Mouse (Mus musculus) brain, embryonic 18.5 days (tissue): ENCODE measurements at regions not wholly inside any gene's neighbourhood (a gene's known extent, or its start where the extent isn't known, plus 50 kb on each side); places are given as distances from the start of the nearest gene placed in this dataset.
A peak's percentile ranks its signal among the peaks of the same experiment; 100 is the strongest.
"Not testable (repeated sequence)": the region's sequence is repeated elsewhere in the genome, so short reads cannot be mapped to it uniquely, and the experiment has no call there.

Experiments
- DNase-seq: peaks from one replicate; pipeline ENCODE4 v3.0.0-alpha.2; 2012; ENCODE audit warnings: low read depth, low spot score

- no peak for DNase-seq
Observed at GRCm38 (mm10) chr8:31518903-31519302, 1909.6 kb upstream of the 5930422O12Rik start.

DNA sequence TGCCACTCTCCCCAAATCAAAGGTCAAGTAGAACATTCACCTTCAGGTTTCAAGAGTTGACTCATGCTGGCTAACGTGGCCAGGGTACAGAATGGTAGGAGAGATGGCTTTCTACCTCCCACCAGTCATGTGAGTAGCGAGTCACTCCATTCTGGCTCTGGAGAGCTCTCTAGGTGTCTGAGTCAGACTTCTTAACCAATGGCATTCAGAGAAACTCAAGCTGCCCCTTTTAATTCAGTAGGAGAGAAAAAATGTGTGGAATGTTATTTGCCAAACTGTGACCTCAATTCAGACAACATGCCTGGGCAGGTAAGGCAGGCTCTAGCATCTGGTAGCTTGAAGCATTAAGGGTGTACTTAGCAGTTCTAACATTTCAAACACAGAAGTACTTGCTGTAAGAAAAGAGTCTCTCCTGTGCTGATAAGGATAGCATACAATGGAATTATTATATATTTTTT, 1907.5 kb upstream of the 5930422O12Rik start:
- DNase-seq: no peak

GRCm38 (mm10) chr8:31525071-31525470, 1903.4 kb upstream of the 5930422O12Rik start:
- DNase-seq: no peak

GRCm38 (mm10) chr8:31539251-31539650, 1889.3 kb upstream of the 5930422O12Rik start:
- no peak for DNase-seq

GRCm38 (mm10) chr8:31541646-31542045, 1886.9 kb upstream of the 5930422O12Rik start:
- DNase-seq: no peak

DNA sequence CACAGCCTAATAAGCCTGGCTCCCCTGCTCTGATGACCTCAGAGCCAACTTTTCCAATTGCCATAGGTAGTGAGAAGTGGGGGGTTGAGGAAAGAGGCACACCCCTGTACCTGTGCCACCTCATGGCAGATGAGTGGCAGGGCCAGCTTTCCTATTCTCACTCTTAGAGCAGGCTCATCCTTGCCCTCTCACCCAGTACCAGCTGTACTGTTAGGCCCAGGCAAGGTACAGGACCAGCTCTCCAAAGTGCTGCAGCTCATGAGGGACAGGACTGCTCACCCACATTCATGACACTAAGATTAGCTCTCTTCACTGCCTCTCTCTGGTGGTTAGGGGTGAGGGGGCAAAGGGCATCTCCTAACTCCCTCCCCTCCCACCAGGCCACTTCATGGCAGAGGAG, 1854.4 kb upstream of the 5930422O12Rik start:
- DNase-seq: no peak

DNA sequence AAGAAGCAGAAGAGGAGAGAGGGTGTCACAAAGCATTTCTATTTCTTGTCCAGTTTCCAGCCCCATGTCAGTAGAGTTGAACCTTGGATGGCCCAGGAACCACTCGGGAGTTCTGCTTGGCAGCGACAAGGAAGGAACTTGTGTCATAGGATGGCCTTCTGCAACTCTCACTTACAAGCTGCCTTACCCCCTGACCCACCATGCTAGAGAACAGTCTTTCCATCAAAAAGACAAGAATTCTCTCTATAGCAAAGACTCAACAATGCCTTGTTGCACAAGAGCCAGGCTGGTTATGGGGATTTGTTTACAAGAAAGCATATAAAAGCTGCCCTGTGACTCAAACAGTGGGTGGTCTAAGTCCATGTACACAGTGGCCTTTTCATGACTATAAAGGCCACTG, 1852.4 kb upstream of the 5930422O12Rik start:
- no peak for DNase-seq

GRCm38 (mm10) chr8:31584661-31585060, 1843.8 kb upstream of the 5930422O12Rik start:
- no peak for DNase-seq

- no peak for DNase-seq
Observed at GRCm38 (mm10) chr8:31599536-31599935, 1829.0 kb upstream of the 5930422O12Rik start.

DNA sequence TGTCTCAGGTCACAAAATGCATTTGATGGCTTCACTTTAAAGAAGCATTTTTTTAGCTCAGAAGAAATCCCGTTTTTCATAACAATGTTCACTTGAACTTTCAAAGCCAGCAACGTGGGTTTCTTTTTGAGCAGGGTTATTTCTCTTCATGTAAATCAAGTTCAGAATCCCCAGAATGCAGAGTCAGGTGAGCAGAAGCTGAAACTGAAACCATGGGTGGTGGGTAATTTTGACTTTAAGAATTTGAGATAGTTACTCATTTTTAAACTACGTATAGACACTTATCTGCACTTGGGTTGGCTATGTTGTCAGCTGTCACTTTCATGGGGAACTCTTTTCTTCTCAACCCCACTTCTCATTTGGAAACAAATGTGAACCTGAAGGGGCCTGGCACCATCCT, 1827.5 kb upstream of the 5930422O12Rik start:
- no peak for DNase-seq

DNA sequence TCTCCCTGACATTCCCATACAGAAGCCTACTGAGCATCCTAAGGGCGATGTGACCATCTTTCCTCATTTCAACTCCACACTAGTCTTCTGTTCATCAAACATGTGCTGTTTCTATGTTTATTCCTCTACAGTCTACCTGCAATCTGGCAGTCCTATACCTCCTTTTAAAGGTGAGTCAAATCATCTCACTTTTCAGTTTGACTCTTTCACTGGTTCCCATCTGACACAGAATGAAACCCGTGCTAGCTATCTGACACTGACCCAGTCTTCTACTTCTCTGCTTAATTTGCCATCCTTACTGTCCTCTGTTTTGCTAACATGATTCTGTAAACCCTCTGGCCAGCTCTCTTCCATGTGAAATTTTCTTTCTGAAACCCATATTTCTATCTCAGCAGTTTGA, 1812.0 kb upstream of the 5930422O12Rik start:
- DNase-seq: no peak

GRCm38 (mm10) chr8:31627708-31628107, 1800.8 kb upstream of the 5930422O12Rik start:
- DNase-seq: no peak

- no peak for DNase-seq
Observed at GRCm38 (mm10) chr8:31628146-31628545, 1800.4 kb upstream of the 5930422O12Rik start.

GRCm38 (mm10) chr8:31638417-31638816, 1790.1 kb upstream of the 5930422O12Rik start:
- no peak for DNase-seq

DNA sequence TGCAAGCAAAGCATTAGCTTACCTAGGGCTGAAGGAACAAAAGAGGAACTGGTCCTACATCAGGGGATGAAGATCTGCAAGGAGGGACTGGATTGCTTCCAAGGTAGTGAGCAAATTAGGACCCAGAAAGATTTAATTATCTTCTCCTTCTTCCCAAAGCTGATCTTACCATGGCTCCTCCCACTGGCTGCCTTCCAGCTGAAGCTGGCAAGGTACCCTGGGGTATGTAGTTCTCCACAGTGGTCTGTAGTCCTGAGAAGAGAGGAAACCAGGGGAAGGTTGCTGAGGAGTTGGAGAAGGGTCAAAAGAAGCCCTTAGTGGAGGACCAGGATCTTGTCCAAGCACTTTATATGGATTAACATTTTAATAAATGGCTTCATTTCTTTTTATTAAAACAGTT, 1764.8 kb upstream of the 5930422O12Rik start:
- no peak for DNase-seq

- no peak for DNase-seq
Observed at GRCm38 (mm10) chr8:31665485-31665884, 1763.0 kb upstream of the 5930422O12Rik start.

DNA sequence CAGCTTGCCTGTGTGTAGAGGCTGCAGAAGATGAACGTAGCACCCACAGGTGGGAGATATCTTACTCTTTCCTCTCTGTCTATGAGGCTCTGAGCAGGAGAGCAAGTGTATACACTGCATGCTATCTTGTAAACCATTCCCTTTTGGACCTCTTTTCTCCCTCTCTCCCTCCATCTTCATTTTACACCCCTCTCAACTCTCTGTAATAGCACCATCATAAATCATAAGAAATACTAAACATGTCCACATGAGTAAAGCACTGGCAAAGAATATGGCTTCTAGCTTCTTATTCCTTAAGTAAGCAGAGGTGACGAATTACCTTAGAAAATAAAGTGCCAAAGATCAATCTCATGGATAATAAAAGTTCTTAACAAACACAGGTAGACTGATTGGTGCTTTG, 1724.3 kb upstream of the 5930422O12Rik start:
- no peak for DNase-seq

DNA sequence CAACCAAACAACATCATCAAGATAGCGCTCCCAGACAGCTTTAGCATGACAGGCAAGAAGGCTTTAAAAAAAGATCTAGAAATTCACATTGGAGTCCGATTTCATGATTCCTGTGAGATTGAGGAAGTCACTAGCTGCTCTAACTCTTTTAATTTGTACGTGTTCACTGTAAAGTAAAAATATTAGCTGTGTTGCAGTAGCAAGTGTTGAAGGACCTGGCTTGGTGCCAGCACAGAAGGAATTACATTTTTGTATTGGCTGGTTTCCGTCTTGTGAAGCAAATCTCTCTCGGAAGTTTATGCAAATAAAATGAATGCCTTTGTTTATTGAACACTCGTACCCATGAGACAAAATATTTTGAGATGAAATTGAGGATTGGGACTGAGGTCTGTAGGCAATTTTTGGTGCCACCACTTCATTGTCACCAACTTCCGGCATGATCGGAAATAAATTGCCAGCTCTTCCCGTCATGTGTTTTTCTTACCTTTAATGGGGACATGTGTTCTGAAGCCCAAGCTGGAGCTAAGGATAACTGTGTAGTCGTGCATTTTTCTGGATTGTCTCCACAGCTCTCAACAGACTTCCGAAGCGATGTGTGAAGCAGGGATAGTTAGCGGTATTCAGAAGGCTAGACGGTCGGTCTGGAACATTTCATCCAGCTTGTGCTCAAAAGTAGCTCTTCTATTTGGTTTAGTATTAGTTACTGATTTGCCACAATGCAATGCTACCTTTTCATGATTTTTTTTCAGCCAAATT, 1715.0 kb upstream of the 5930422O12Rik start:
- DNase-seq: peak; percentile 24

DNA sequence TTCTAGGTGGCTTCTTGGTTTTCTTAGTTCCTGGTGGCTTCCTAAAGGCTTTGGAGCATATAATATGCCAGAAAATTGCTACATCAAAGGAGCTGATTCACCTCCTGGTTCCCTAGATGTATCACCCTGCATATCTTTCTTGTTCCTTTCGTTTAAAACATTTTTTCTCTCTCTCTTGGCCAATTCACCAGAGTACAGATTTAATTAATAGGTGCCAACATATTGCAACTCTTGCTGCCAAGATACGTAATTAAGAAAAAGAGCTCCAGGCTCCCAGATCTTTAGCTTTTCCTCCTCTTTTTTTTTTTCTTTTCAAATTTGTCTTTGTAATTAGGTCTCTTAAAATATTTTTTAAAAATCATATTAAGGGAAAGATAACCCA, 1714.4 kb upstream of the 5930422O12Rik start:
- DNase-seq: peak; percentile 14

DNA sequence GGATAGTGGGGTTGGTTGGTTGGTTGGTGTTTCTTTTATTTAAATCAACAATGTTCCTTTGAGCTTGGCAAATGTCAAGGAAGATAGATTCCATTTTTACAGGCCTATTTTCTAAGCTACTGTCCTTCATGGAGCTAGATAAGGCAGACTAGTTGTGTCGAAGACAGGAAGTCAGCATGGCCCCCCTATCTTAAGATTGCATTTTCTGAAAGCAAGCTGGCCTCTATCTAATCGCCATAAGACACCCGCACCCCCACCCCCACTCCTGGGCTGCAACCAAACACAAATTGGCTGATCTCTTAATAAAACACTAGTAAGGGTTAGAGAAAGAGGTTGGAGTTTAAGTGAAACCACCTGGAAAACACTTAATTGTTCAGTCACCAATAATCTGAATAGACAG, 1708.5 kb upstream of the 5930422O12Rik start:
- no peak for DNase-seq

DNA sequence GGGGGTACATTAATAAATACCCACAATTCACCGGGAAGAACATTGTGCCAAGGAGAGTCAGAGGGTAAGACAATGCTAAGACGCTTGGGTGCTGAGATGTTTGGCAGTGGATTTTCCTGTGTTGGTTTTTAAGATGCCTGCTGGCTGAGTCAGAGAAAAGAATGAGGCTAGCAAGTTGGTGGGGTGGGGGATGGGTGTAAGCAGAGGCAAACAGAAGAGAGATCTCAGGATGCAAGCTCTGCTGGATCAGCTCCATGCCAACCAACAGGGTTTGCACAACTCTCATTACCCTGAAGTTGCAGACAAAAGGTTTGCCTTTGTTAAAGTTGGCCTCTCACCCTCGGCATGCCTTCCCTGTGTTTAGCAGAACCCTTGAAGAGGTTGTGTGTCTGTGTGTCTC, 1707.9 kb upstream of the 5930422O12Rik start:
- DNase-seq: no peak

- no peak for DNase-seq
Observed at GRCm38 (mm10) chr8:31725430-31725829, 1703.1 kb upstream of the 5930422O12Rik start.

DNA sequence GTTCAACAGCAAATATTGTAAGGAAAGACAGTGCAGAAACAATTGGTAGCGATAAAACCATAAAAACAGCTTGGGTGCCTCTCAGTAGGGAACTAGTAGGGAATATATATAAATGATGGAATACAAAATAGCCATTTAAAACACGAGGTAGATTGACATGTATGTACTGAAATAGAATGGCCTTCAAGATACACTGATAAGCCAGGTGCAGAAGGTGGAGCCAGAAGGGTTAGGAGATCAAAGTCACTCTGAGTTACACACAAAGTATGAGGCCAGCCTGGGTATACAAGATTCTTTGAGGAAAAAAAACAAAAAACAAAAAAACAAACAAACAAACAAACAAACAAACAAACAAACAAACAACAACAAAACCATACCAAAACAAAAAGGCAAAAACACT, 1692.9 kb upstream of the 5930422O12Rik start:
- no peak for DNase-seq

- not testable (repeated sequence) for DNase-seq
Observed at GRCm38 (mm10) chr8:31737314-31737713, 1691.2 kb upstream of the 5930422O12Rik start.
